Mouse (Mus musculus) embryonic fibroblast, embryonic 13.5 days (primary cell): ENCODE measurements around the gene Usp15.

Experiments
- CTCF ChIP-seq: IDR thresholded peaks from 2 replicates; pipeline ENCODE4 v1.5.1; 2011; ENCODE audit warnings: mild to moderate bottlenecking, control low read depth, low read length, moderate library complexity, borderline replicate concordance; ENCODE audit not compliant: insufficient read depth
- POLR2A ChIP-seq: IDR thresholded peaks from 2 replicates; pipeline ENCODE4 v1.6.1; 2011; ENCODE audit warnings: low read depth, mild to moderate bottlenecking, control low read depth, low read length, moderate library complexity

GRCm38 (mm10) chr10:123175771-123176170, 21.0 kb downstream of the Usp15 start:
- TF ChIP-seq POLR2A (no peak), CTCF (peak; percentile 33; the same call in 1 of the 2 replicates)
